Mouse (Mus musculus): ENCODE data around the gene Lrriq1.

- no peak for TF ChIP-seq CTCF (IDR thresholded peaks at IDR 0.05; ENCODE audit: borderline replicate concordance, insufficient read depth, low read length)
- no peak for TF ChIP-seq POLR2A (IDR thresholded peaks at IDR 0.05; ENCODE audit: low read depth, low read length)
These were observed 93.6 kb downstream of the Lrriq1 start for GRCm38 (mm10) chr10:103142526-103142925.

All from embryonic fibroblast, embryonic 13.5 days (primary cell).